Mouse (Mus musculus): ENCODE results near the gene Arhgef26. TPM values are rescaled to one million over a fixed set of nuclear protein-coding genes. Genes with fewer than 3 reads are reported as not detected.

The Arhgef26 gene
- 5.9 and 7.2 TPM in 2 replicates for polyA plus RNA-seq (2016; fragmentation: Nextera tagmentation; extraction: Ambion mirVana)

DNA sequence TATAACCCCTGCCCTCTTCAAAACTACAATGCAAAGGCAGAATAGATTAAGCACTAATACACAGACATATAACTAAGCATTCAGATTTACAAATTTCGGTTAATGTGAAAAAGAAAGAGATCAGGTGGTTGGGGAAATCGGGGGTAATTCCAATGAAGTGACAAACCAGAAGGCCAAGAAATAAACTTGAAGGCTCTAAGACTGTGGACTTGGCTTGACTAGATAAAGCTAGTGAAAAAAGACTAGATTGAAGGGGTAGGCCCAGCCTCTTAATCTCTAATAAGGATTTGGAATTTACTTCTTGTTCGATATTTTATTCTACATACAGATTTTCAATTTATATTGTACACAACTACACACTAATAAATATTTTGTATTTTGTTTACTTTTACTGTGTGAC is at the start of gene Arhgef26:
Gene Arhgef26 (plus strand): TSS at position 301 of the 400 bp plus-strand sequence.
- WGBS = 80% methylated on average over 3 of the region's 3 CpGs
- no peaks in the 10 kb centered on the region for H3K9me3 ChIP-seq (replicated peaks)
- DNase-seq (ENCODE audit: low spot score) = no peak
- peak within 1 kb of the TSS; percentile 84 for H3K27ac ChIP-seq (replicated peaks)
- peaks cover 43% of the 10 kb centered on the region for H3K27me3 ChIP-seq (ENCODE audit: low read depth, poor library complexity, severe bottlenecking)
- peaks cover 33% of the 10 kb centered on the region for H3K4me1 ChIP-seq
- no peaks in the 10 kb centered on the region for H3K36me3 ChIP-seq
- H3K4me3 ChIP-seq = peak within 1 kb of the TSS; percentile 83

DNA sequence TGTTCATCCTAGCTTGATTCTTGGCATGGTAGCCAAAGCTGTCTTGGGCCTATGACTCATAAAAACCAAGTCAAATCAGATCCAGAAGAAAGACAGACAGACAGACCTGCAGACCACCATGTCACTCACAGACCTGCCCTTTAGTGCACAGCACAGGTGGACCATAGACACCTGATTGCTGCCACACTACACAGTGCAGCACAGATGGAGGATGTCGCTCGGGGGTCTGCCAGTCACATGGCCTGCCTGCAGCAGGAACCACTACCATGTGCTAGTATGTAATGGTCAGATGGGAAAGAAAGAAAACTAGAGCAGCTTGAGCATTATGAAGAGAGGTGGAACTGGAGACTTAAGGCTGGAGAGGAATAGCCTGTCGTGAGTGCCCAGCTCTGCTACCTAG is 27.7 kb upstream of the Arhgef26 start:
- no peak for DNase-seq (ENCODE audit: low spot score)
- H3K36me3 ChIP-seq = no peaks in the 10 kb centered on the region
- H3K27ac ChIP-seq (replicated peaks) = no peak overlapping the region
- H3K4me1 ChIP-seq = no peaks in the 10 kb centered on the region
- 96% methylated on average over 3 of the region's 3 CpGs for WGBS
- no peak overlapping the region for H3K4me3 ChIP-seq
- H3K9me3 ChIP-seq (replicated peaks) = no peaks in the 10 kb centered on the region
- H3K27me3 ChIP-seq (ENCODE audit: low read depth, poor library complexity, severe bottlenecking) = no peaks in the 10 kb centered on the region

DNA sequence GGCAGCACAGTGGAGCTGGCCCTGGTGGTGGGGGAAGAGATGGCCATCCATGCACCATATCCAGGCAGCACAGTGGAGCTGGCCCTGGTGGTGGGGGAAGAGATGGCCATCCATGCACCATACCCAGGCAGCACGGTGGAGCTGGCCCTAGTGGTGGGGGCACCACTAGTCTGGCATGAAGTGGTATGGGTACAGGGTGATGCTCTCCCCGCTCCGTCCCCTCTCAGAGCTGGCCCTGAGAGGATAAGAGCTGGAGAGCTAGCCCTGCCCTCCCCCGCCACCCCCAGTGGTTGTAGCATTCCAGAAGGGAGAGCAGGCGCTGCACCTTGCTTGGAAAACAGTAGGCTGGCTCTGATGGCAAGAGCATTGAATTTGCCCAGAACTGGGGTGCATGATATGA is 26.9 kb upstream of the Arhgef26 start:
- Histone ChIP-seq H3K36me3 (no peaks in the 10 kb centered on the region), H3K27me3 (ENCODE audit: low read depth, poor library complexity, severe bottlenecking) (no peaks in the 10 kb centered on the region), H3K4me1 (no peaks in the 10 kb centered on the region), H3K27ac (replicated peaks) (no peak overlapping the region), H3K4me3 (no peak overlapping the region), H3K9me3 (replicated peaks) (no peaks in the 10 kb centered on the region)
- DNase-seq (ENCODE audit: low spot score) = no peak
- WGBS = 82% methylated on average over 5 of the region's 5 CpGs

DNA sequence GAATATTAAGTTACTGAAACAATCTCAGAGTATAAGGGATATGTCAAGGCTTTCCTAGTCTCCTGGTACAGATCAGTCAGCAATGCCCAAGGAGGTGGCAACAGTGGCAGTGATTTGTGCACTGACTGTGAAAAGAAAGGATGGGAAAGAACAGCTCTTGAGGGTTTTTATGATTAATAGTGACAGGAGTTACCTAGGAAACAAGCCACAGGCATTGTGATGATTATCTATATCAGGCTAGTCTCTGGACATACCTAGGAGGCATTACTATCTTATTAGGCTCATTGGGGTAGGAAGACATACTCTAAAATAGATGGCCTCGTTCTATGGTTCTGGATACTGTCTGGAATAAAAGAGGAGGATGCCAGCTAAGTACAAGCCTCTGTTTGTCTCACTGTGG is 13.4 kb upstream of the Arhgef26 start:
- Histone ChIP-seq H3K36me3 (no peaks in the 10 kb centered on the region), H3K4me1 (no peaks in the 10 kb centered on the region; the same call in 1 of the 2 replicates), H3K27ac (replicated peaks) (no peak overlapping the region), H3K9me3 (replicated peaks) (no peaks in the 10 kb centered on the region), H3K4me3 (no peak overlapping the region), H3K27me3 (ENCODE audit: low read depth, poor library complexity, severe bottlenecking) (no peaks in the 10 kb centered on the region)
- DNase-seq (ENCODE audit: low spot score) = no peak
- WGBS = 64% methylated on average over 1 of the region's 1 CpGs

DNA sequence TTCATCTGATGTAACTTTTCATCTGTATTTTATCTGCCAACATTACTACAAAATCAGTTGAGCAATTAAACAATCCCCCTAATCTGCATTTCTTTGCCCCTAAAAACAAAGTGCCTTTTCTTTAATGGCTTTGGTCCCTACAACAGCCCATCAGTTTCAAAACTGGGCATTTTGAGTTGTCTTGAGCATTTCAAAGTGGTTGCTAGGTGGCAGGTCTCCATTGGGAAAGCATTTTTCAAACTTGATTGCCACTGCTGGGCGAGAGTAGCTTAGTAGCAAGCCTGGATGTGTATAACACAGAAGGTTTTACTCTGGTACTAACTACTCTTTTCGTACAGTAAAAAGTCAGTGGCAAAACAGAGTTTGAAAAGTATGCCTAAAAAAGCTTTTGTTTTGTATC is 10.2 kb upstream of the Arhgef26 start:
- H3K36me3 ChIP-seq = no peaks in the 10 kb centered on the region
- DNase-seq (ENCODE audit: low spot score) = no peak
- no peaks in the 10 kb centered on the region for H3K9me3 ChIP-seq (replicated peaks)
- H3K27ac ChIP-seq (replicated peaks) = no peak overlapping the region
- no peaks in the 10 kb centered on the region for H3K27me3 ChIP-seq (ENCODE audit: low read depth, poor library complexity, severe bottlenecking)
- H3K4me1 ChIP-seq = no peaks in the 10 kb centered on the region; the same call in 1 of the 2 replicates
- WGBS = 53% methylated on average over 2 of the region's 2 CpGs
- no peak overlapping the region for H3K4me3 ChIP-seq

DNA sequence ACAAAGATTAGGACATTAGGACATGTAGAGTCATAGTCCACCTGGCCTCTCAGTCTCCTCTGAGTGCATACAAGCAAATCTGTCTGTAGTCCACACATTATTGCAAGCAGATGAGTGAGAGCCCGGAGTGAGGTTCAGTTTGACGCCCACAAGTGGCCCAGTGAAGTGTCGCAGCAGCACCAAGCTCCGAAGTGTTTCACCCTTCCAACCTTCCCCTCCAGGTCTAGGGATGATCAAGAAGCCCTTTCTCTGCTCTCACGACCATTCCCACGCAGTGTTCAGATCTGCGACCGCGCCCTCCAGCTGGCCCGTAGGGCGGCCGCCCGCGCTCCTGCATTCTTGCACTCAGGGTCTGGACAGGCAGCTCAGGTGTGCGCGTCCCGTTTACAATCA is 313 bp downstream of the Arhgef26 start:
- Histone ChIP-seq H3K27ac (replicated peaks) (peak overlapping the region; percentile 84), H3K4me1 (peaks cover 33% of the 10 kb centered on the region), H3K9me3 (replicated peaks) (no peaks in the 10 kb centered on the region), H3K27me3 (ENCODE audit: low read depth, poor library complexity, severe bottlenecking) (peaks cover 43% of the 10 kb centered on the region), H3K36me3 (no peaks in the 10 kb centered on the region), H3K4me3 (peak overlapping the region; percentile 83)
- 2% methylated on average over 17 of the region's 17 CpGs for WGBS
- no peak for DNase-seq (ENCODE audit: low spot score)

DNA sequence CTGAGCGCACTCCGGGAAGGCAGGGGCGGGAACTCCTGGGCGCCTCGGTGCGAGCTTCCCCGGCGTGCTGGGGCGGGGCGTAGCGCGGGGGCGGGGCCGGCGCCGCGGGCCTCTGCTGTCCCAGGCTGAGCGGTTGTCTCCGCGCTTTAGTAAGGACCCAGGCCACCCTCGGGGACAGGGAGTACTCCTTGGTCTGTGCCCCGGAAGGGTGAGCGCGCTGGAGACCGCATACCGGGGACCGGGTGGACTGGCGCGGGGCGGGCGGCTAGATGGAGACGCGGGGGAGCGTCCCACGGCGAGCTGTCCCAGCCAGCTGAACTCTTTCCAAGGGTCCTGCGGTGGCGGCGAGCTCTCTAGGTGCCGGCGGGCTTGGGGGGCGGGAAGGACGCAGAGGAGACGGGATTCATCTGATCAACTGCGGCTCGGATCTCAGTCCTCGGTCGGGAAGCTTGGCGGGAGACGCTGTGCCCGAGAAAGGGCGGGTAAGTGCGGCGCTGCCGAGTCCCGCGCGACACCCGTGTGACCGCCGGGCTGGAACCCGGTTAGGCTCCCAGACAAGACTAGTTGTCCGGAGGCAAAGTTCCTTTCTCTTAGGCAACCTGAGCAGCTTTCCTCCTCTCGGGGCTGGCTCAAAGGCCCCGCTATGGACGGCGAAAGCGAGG is 841 bp downstream of the Arhgef26 start:
- peak; percentile 78 for DNase-seq (ENCODE audit: low spot score)
- Histone ChIP-seq H3K9me3 (replicated peaks) (no peaks in the 10 kb centered on the region), H3K27ac (replicated peaks) (peak overlapping the region; percentile 84), H3K4me3 (peak overlapping the region; percentile 83), H3K27me3 (ENCODE audit: low read depth, poor library complexity, severe bottlenecking) (peaks cover 43% of the 10 kb centered on the region), H3K4me1 (peaks cover 33% of the 10 kb centered on the region), H3K36me3 (no peaks in the 10 kb centered on the region)
- under 1% methylated on average over 68 of the region's 68 CpGs for WGBS

DNA sequence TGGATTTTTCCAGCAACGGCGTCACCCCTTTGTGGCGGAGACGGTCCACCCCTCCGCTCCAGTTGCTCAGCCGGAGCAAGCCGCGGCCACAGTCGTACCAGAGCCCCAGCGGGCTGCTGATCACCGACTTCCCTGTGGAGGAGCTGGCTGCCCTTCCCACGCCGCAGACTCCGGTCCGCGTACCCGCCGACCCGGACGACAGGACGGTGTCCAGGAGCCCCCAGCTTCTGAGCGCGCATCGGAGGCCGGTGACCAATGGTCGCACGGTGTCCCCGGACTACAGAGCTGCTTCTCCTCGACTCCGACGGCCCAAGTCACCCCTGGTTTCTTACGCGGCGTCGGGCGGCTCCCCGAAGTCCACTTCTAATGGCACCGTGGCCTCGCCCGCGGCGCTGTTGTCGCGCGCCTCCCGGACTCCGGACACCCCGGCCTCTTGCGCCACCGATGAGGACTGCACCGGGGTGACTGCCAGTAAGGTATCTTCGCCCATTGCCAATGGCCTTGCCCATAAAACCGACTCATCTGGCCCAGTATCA is 1.4 kb downstream of the Arhgef26 start:
- peak overlapping the region; percentile 84 for H3K27ac ChIP-seq (replicated peaks)

DNA sequence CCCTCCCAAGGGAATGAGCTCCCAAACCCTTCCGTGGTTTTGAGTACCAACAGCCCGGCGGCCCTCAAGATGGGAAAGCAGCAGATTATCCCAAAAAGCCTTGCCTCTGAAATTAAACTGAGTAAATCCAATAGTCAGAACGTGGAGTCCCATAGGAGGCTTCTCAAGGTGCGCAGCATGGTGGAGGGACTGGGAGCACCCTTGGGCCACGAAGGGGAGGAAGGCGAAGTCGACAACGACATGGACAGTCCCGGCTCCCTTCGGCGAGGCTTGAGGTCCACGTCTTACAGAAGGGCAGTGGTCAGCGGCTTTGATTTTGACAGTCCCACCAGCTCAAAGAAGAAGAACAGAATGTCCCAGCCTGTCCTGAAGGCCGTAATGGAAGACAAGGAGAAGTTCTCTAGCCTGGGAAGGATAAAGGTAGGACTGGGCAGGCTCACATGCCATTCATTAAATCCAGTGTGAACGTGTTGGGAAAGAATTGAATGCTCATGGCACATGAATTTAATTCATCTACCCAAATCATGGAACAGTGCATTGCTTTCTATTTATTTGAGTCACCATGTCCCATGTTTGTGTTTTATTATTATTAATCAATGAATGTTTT is 2.1 kb downstream of the Arhgef26 start:
- H3K4me3 ChIP-seq = peak overlapping the region; percentile 83
- WGBS = 8% methylated on average over 16 of the region's 16 CpGs
- H3K4me1 ChIP-seq = peaks cover 33% of the 10 kb centered on the region
- DNase-seq (ENCODE audit: low spot score) = no peak
- 0 out of 2 replicates have a peak overlapping the region, but pooled peaks have one; percentile 84 for H3K27ac ChIP-seq (replicated peaks)
- H3K27me3 ChIP-seq (ENCODE audit: low read depth, poor library complexity, severe bottlenecking) = peaks cover 43% of the 10 kb centered on the region
- no peaks in the 10 kb centered on the region for H3K36me3 ChIP-seq
- no peaks in the 10 kb centered on the region for H3K9me3 ChIP-seq (replicated peaks)

More for the DNA sequence above, 1.4 kb downstream of the Arhgef26 start:
- Histone ChIP-seq H3K4me1 (peaks cover 33% of the 10 kb centered on the region), H3K4me3 (peak overlapping the region; percentile 83), H3K36me3 (no peaks in the 10 kb centered on the region), H3K27me3 (ENCODE audit: low read depth, poor library complexity, severe bottlenecking) (peaks cover 43% of the 10 kb centered on the region), H3K9me3 (replicated peaks) (no peaks in the 10 kb centered on the region)
- WGBS = under 1% methylated on average over 53 of the region's 53 CpGs
- peak; percentile 70 for DNase-seq (ENCODE audit: low spot score)

DNA sequence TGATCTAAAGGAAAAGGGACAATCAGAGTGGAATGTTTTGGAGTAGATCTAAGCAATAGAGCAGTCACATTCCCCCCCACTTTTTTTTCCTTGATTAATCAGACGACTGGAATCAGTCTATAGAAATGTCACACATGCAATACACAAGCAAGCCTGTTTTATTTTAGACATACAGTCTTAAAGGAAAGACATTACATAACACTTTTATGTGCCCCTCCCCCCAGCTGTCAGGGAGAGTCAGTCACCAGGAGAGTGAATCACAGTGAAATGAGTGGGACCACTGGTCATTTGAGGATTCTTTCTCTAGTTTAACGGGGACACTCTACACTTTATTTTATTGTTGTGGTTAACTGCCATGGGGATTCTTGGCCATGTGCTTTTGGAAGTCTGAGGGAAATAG is 2.7 kb downstream of the Arhgef26 start:
- peak overlapping the region; percentile 83 for H3K4me3 ChIP-seq
- no peaks in the 10 kb centered on the region for H3K9me3 ChIP-seq (replicated peaks)
- peaks cover 43% of the 10 kb centered on the region for H3K27me3 ChIP-seq (ENCODE audit: low read depth, poor library complexity, severe bottlenecking)
- peaks cover 33% of the 10 kb centered on the region for H3K4me1 ChIP-seq
- DNase-seq (ENCODE audit: low spot score) = no peak
- 12% methylated on average over 2 of the region's 2 CpGs for WGBS
- H3K36me3 ChIP-seq = no peaks in the 10 kb centered on the region
- H3K27ac ChIP-seq (replicated peaks) = no peak overlapping the region

DNA sequence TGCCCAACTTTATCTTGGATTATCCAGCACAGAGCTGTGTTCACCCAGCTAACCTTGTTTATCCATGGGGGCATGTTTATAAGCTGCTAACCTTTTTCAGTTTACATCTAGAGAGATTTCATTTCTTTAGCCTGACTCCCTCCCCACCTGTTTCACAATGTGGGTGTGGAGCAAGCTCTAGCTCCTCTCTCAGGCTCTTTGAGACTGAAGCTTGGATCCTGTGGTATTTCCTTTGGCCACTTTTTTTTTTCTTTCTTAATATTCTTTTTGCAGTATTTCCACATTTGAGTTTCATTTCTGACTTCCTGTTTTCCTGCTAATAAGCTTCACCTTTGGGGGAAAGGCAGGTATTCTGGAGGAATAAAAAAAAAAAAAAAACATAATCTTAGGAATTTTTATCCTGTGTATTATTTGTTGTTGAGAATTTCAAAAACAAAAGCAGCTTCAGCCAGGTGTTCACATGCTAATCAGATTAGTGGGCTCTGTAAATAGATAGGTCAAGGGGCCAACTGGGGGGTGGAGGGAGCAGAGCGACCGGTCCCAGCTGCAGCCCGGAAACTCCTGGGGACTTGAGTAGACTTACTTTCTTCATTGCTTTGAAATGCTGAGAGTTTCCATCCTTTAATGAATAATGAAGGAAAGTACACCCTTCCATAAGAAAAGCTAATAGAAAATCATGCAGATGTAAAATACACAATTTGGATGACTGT is 3.5 kb downstream of the Arhgef26 start:
- no peaks in the 10 kb centered on the region for H3K9me3 ChIP-seq (replicated peaks)
- 0 out of 2 replicates have a peak overlapping the region, but pooled peaks have one; percentile 11 for H3K4me3 ChIP-seq
- WGBS = 5% methylated on average over 3 of the region's 3 CpGs
- H3K36me3 ChIP-seq = no peaks in the 10 kb centered on the region
- no peak overlapping the region for H3K27ac ChIP-seq (replicated peaks)
- peaks cover 43% of the 10 kb centered on the region for H3K27me3 ChIP-seq (ENCODE audit: low read depth, poor library complexity, severe bottlenecking)
- H3K4me1 ChIP-seq = peaks cover 33% of the 10 kb centered on the region
- DNase-seq (ENCODE audit: low spot score) = no peak

DNA sequence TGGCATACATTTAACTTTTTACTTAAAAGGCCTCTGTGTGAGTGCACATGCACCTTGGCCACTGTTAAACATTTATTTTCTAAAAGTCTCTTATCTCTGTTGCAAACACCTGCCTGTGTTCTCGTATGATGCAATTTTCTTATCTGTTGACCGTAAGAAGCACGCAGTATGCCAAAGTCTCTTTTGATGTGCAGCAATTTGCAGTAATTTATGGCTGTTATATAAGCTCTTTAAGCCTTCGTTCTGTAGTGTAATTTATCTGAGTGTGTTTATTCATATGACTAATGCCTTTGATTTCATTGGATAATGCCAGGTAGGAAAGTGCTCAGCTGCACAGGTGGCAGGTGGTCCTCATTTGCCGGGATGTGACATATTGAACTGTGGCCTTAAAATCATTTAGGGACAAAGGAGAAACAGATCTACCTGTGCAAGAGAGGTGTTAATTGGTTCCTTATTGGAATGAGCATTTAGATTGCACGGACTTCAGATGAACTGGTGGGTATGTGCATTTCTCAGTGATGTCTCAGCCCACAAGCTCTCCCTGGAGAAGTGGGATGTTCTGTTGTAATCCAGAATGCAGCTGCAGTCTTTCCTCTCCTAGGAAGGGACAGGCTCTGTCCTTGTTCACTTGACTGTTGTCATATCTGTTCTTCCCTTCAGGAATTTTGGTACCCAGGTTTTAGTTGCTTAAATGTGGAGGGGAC is 10.5 kb downstream of the Arhgef26 start:
- H3K27ac ChIP-seq (replicated peaks) = no peak overlapping the region
- no peaks in the 10 kb centered on the region for H3K27me3 ChIP-seq (ENCODE audit: low read depth, poor library complexity, severe bottlenecking)
- no peak overlapping the region for H3K4me3 ChIP-seq
- WGBS = 90% methylated on average over 6 of the region's 6 CpGs
- DNase-seq (ENCODE audit: low spot score) = no peak
- 0 out of 2 replicates have a peak, but pooled peaks cover 3% of the 10 kb centered on the region for H3K36me3 ChIP-seq
- H3K4me1 ChIP-seq = no peaks in the 10 kb centered on the region
- H3K9me3 ChIP-seq (replicated peaks) = no peaks in the 10 kb centered on the region

Data from midbrain, embryonic 10.5 days (tissue).